Mouse (Mus musculus) limb, embryonic 12.5 days (tissue): ENCODE results near the gene Mpped1. TPM values are rescaled to one million over a fixed set of nuclear protein-coding genes. Genes with fewer than 3 reads are reported as not detected.

ENCODE experiments used
- ATAC-seq: fragments of 200-750 bp; cut with Nextera tagmentation; 2 replicates; pipeline ENCODE4 v1.8.0; 2017; ENCODE audit warnings: low read depth, moderate TSS enrichment; ENCODE audit not compliant: insufficient number of reproducible peaks, insufficient read depth, low FRiP score, low TSS enrichment
- H3K27ac ChIP-seq: fragments of 300-500 bp; sonication (generic); 2 replicates; pipeline ENCODE4 v1.5.1; 2016; ENCODE audit warnings: mild to moderate bottlenecking, moderate library complexity
- H3K27me3 ChIP-seq: fragments of 300-500 bp; sonication (generic); 2 replicates; pipeline ENCODE4 v1.6.1; 2016; ENCODE audit warnings: mild to moderate bottlenecking, moderate library complexity
- H3K36me3 ChIP-seq: fragments of 300-500 bp; sonication (generic); 2 replicates; pipeline ENCODE4 v1.6.1; 2016; ENCODE audit warnings: mild to moderate bottlenecking, moderate library complexity
- H3K4me1 ChIP-seq: fragments of 300-500 bp; sonication (generic); replicated peaks from 2 replicates; pipeline ENCODE4 v1.6.1; 2016
- H3K4me2 ChIP-seq: fragments of 300-500 bp; sonication (generic); 2 replicates; pipeline ENCODE4 v1.6.1; 2016; ENCODE audit warnings: mild to moderate bottlenecking, moderate library complexity
- H3K4me3 ChIP-seq: fragments of 300-500 bp; sonication (generic); replicated peaks from 2 replicates; pipeline ENCODE4 v1.5.1; 2016; ENCODE audit warnings: mild to moderate bottlenecking
- H3K9ac ChIP-seq: fragments of 300-500 bp; sonication (generic); replicated peaks from 2 replicates; pipeline ENCODE4 v1.6.1; 2016; ENCODE audit warnings: mild to moderate bottlenecking, moderate library complexity
- H3K9me3 ChIP-seq: fragments of 300-500 bp; sonication (generic); 2 replicates; pipeline ENCODE4 v1.6.1; 2016; ENCODE audit warnings: mild to moderate bottlenecking, moderate library complexity
- WGBS: fragments of 180-500 bp; shearing (Covaris S2); methylation state at CpG from one replicate; pipeline ENCODE4 v1.1.7; 2016; 5-methylcytosine and 5-hydroxymethylcytosine counted together
- polyA plus RNA-seq: library from polyadenylated mRNA; unstranded; fragments of >200 nt; fragmentation: Nextera tagmentation; extraction: Ambion mirVana; gene quantifications from 2 replicates; pipeline ENCODE4 v1.2.1, GENCODE M21; 2016

Gene Mpped1
- polyA plus RNA-seq, 1 experiment from 2014 or later, result 8.0 TPM

DNA sequence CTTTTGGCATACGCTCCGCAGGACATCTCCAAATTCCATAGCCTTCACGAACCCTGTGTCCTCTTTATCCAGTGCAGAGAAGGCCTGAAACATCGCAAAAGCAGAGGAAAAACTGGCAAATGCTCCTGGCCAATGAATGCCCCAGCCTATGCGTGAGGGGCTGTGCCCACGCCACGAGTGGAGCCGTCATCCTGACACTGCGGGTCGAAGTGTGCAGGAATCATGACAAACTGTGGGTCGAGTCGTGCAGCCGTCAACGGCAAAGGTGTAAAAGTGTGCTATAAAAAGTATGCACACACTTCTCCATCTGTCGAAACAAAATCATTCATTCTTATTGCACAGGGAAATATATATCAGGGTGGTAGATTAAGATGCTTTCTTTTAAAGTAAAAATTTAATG, 113.6 kb downstream of the Mpped1 start:
- Histone ChIP-seq H3K27ac (no peak overlapping the region), H3K27me3 (peaks cover 5% of the 10 kb centered on the region), H3K4me2 (no peak overlapping the region), H3K36me3 (no peaks in the 10 kb centered on the region), H3K9me3 (no peaks in the 10 kb centered on the region), H3K9ac (no peak overlapping the region), H3K4me1 (no peaks in the 10 kb centered on the region), H3K4me3 (no peak overlapping the region)
- 85% methylated on average over 15 of the region's 15 CpGs for WGBS
- ATAC-seq, result no peak

DNA sequence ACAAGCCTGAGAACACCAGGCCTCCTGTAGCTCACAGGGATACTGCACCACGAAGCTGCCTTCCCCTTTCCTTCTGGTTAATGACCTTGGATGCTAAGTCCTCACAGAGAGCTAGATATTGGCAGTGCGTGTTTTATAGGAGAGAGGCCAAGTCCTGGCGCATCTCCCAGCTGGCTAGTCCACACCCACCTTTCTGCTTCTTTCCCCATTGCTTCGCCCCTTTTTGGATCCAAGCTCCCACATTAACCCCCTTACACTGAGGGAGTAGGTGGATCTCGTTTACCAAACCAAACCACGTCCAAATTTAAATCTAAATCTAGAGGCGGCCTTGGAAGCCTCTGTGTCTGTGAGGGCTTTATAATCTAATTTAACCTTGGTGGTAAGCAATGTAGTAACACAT, 115.0 kb downstream of the Mpped1 start:
- Histone ChIP-seq H3K4me2 (no peak overlapping the region), H3K4me1 (no peaks in the 10 kb centered on the region), H3K27ac (no peak overlapping the region), H3K9me3 (no peaks in the 10 kb centered on the region), H3K27me3 (peaks cover 5% of the 10 kb centered on the region), H3K4me3 (no peak overlapping the region), H3K36me3 (no peaks in the 10 kb centered on the region), H3K9ac (no peak overlapping the region)
- WGBS, result 79% methylated on average over 7 of the region's 7 CpGs
- no peak for ATAC-seq

DNA sequence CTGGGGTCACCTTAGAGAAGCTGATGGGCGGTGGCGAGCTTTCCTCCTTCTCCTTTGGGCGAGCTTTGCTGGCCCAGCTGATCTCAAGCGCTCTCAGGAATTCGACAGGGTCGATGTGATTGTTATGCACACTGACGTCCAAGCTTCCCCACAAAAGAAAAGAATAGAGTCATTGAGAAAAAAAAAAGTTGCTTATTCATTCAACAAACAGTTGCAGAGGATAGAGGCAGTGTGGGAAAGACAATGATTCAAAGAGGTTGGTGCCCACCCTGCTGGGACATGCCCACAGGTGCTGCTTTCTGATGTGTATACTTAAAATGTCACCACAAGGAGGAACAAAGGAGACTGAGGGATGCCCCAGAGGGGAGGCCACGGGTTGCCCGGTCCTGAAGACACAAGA, 116.7 kb downstream of the Mpped1 start:
- Histone ChIP-seq H3K4me3 (no peak overlapping the region), H3K27me3 (peaks cover 9% of the 10 kb centered on the region), H3K9ac (no peak overlapping the region), H3K4me1 (no peaks in the 10 kb centered on the region), H3K4me2 (no peak overlapping the region), H3K9me3 (no peaks in the 10 kb centered on the region), H3K36me3 (no peaks in the 10 kb centered on the region), H3K27ac (no peak overlapping the region)
- WGBS, result 47% methylated on average over 9 of the region's 9 CpGs
- ATAC-seq, result no peak

DNA sequence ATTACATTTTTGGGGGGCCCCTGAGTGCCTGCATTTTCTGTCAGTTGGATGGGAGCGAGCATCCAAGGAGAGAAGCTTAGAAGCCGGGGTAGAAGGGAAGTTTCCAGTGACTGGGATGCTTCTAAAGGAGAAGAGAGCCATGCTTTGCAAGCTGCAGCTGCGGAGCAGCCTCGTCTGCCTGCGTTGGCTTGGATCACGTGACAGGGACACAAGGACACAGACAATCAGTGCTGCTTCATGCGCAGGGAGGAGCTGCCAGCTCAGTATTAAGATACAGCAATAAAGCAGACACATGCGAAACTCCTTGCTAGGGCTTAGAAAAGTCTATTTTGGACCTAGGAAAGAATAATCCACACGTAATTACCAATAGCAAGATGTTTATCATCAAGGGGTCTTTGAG, 118.0 kb downstream of the Mpped1 start:
- WGBS, result 60% methylated on average over 9 of the region's 9 CpGs
- no peak for ATAC-seq

DNA sequence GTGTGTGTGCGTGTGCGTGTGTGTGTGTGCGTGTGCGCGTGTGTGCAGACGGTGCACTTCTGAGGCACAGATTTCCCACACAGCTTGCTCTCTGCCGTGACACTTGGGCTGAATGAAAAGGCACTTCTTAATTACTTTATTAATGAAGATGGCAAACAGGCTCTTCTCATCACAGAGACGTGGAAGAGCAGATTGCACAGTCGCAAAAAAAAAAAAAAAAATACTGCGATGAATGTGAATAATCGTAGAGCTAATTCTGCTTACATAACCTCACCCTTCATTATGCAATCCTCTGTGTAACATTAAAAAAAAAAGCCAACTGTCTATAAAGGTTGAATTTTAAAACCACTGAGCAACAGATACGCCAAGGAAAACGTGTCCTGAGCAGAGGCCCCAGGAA, 127.2 kb downstream of the Mpped1 start:
- no peak for ATAC-seq
- Histone ChIP-seq H3K4me2 (no peak overlapping the region), H3K4me3 (no peak overlapping the region), H3K9me3 (no peaks in the 10 kb centered on the region), H3K27me3 (peaks cover 17% of the 10 kb centered on the region; the same call in 1 of the 2 replicates), H3K36me3 (no peaks in the 10 kb centered on the region), H3K9ac (no peak overlapping the region), H3K27ac (no peak overlapping the region), H3K4me1 (no peaks in the 10 kb centered on the region)
- WGBS, result 92% methylated on average over 13 of the region's 13 CpGs

More for the DNA sequence above, 118.0 kb downstream of the Mpped1 start:
- Histone ChIP-seq H3K9me3 (no peaks in the 10 kb centered on the region), H3K9ac (no peak overlapping the region), H3K36me3 (no peaks in the 10 kb centered on the region), H3K4me2 (no peak overlapping the region), H3K4me1 (no peaks in the 10 kb centered on the region), H3K27ac (no peak overlapping the region), H3K27me3 (peaks cover 13% of the 10 kb centered on the region; the same call in 1 of the 2 replicates), H3K4me3 (no peak overlapping the region)

Other genes starting within 250 kb of the Mpped1 start
- 51.7 and 54.2 TPM in 2 replicates for gene Tspo, start 215.9 kb upstream of the Mpped1 start, polyA plus RNA-seq
- 48.9 and 50.8 TPM in 2 replicates for gene Mcat, start 215.7 kb upstream of the Mpped1 start, polyA plus RNA-seq
- 44.7 and 46.0 TPM in 2 replicates for gene Ttll12, start 184.3 kb upstream of the Mpped1 start, polyA plus RNA-seq
- gene Scube1, start 54.4 kb upstream of the Mpped1 start, polyA plus RNA-seq, result 33.6 and 36.7 TPM in 2 replicates